Mouse (Mus musculus) adipose tissue, adult 10 weeks (tissue): ENCODE results near the gene Olfr844. TPM values are rescaled to one million over a fixed set of nuclear protein-coding genes. Genes with fewer than 3 reads are reported as not detected.

Source experiments
- polyA plus RNA-seq: library from polyadenylated mRNA; stranded (reverse); fragments of 350-450 nt; fragmentation: Illumina TruSeq; extraction: RNeasy Lipid Tissue Mini Kit (QIAGEN cat#74804); gene quantifications from one replicate; pipeline ENCODE4 v1.2.3, GENCODE M21; 2014; ENCODE audit warnings: low read depth, low replicate concordance

Olfr844 gene
- not detected for polyA plus RNA-seq

GRCm38 (mm10) chr9:19316047-19316446 lies at the start of gene Olfr844:
TSS of gene Olfr844 (plus strand) at chr9:19316347.

GRCm38 (mm10) chr9:19336157-19336556 lies 20.0 kb downstream of the Olfr844 start, which contains the start of gene Olfr845:
TSS of gene Olfr845 (plus strand) at chr9:19336457.

DNA sequence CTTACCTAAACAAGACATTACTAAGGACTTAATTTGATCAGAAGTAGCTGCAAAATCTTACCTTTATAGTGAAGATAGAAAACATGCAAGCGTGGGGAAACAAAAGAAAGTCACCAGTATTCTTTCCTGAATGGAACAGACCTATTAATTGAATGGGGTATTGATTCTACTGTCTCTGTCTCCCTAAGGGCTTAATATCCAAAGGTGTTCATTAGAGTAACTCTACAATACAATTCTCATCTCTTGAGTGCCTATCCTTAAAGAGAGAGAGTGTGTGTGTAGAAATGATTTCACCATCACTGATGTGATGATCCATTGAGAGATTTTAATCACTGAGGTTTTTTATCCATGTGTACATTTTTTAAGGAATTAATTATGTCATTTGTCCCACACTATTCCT lies 47.8 kb downstream of the Olfr844 start, which contains the start of gene Olfr846:
Olfr846 (minus strand) TSS at position 101 of the 400 bp plus-strand sequence.

Other genes starting within 250 kb of the Olfr844 start
- not detected for gene Olfr836, start 196.0 kb upstream of the Olfr844 start, polyA plus RNA-seq
- gene Olfr837, start 180.0 kb upstream of the Olfr844 start, polyA plus RNA-seq, result not detected
- gene Olfr839-ps1, start 139.0 kb upstream of the Olfr844 start, polyA plus RNA-seq, result not detected
- not detected for gene Olfr843, start 64.4 kb upstream of the Olfr844 start, polyA plus RNA-seq
- not detected for gene Olfr845, start 20.1 kb downstream of the Olfr844 start, polyA plus RNA-seq
- not detected for gene Olfr846, start 47.7 kb downstream of the Olfr844 start, polyA plus RNA-seq
- gene Olfr847, start 62.3 kb downstream of the Olfr844 start, polyA plus RNA-seq, result not detected
- gene Olfr849, start 123.9 kb downstream of the Olfr844 start, polyA plus RNA-seq, result not detected
- not detected for gene Olfr850, start 161.9 kb downstream of the Olfr844 start, polyA plus RNA-seq
- not detected for gene Olfr851, start 176.9 kb downstream of the Olfr844 start, polyA plus RNA-seq
- not detected for gene Olfr853, start 224.7 kb downstream of the Olfr844 start, polyA plus RNA-seq